Mouse (Mus musculus): Measurements from ENCODE around the gene Polr3e. TPM values are rescaled to one million over a fixed set of nuclear protein-coding genes. Genes with fewer than 3 reads are reported as not detected.
"Not testable (repeated sequence)": the region's sequence is repeated elsewhere in the genome, so short reads cannot be mapped to it uniquely, and the experiment has no call there.

Polr3e gene
- polyA plus RNA-seq, 1 experiment from 2014 or later: 22.4 TPM

- H3K9ac ChIP-seq: no peak overlapping the region
- H3K27ac ChIP-seq (replicated peaks): no peak overlapping the region
- H3K27me3 ChIP-seq (replicated peaks): no peaks in the 10 kb centered on the region
- no peaks in the 10 kb centered on the region for H3K9me3 ChIP-seq
- 76% methylated on average over 1 of the region's 1 CpGs for WGBS
- H3K4me3 ChIP-seq: no peak overlapping the region
- no peaks in the 10 kb centered on the region for H3K4me1 ChIP-seq
- peaks cover 87% of the 10 kb centered on the region for H3K36me3 ChIP-seq
- no peak for ATAC-seq (ENCODE audit: extremely low read depth, insufficient number of reproducible peaks, low FRiP score, low TSS enrichment)
- H3K4me2 ChIP-seq: no peak overlapping the region
Measured at GRCm38 (mm10) chr7:120942506-120942905, 25.0 kb downstream of the Polr3e start.

- Histone ChIP-seq H3K4me3 (no peak overlapping the region), H3K27ac (replicated peaks) (no peak overlapping the region), H3K9ac (no peak overlapping the region), H3K36me3 (peaks cover 87% of the 10 kb centered on the region), H3K4me1 (no peaks in the 10 kb centered on the region), H3K9me3 (no peaks in the 10 kb centered on the region), H3K4me2 (no peak overlapping the region), H3K27me3 (replicated peaks) (no peaks in the 10 kb centered on the region)
- ATAC-seq (ENCODE audit: extremely low read depth, insufficient number of reproducible peaks, low FRiP score, low TSS enrichment): no peak
- 67% methylated on average over 7 of the region's 8 CpGs for WGBS
Measured at GRCm38 (mm10) chr7:120943936-120944509, 26.5 kb downstream of the Polr3e start.

GRCm38 (mm10) chr7:120953591-120953990 is 36.0 kb downstream of the Polr3e start:
- ATAC-seq (ENCODE audit: extremely low read depth, insufficient number of reproducible peaks, low FRiP score, low TSS enrichment); H3K27me3 ChIP-seq (replicated peaks); H3K4me1 ChIP-seq; H3K27ac ChIP-seq (replicated peaks); H3K9ac ChIP-seq; H3K9me3 ChIP-seq; H3K4me3 ChIP-seq; H3K4me2 ChIP-seq: not testable (repeated sequence)
- peaks cover 52% of the 10 kb centered on the region for H3K36me3 ChIP-seq
- WGBS: 86% methylated on average over 7 of the region's 7 CpGs

GRCm38 (mm10) chr7:120960116-120960515 is 42.6 kb downstream of the Polr3e start:
- no peak overlapping the region for H3K9ac ChIP-seq
- H3K27me3 ChIP-seq (replicated peaks): no peaks in the 10 kb centered on the region
- H3K4me1 ChIP-seq: 0 out of 2 replicates have a peak, but pooled peaks cover 3% of the 10 kb centered on the region
- no peak overlapping the region for H3K4me2 ChIP-seq
- ATAC-seq (ENCODE audit: extremely low read depth, insufficient number of reproducible peaks, low FRiP score, low TSS enrichment): no peak
- 93% methylated on average over 2 of the region's 2 CpGs for WGBS
- no peaks in the 10 kb centered on the region for H3K9me3 ChIP-seq
- no peak overlapping the region for H3K27ac ChIP-seq (replicated peaks)
- H3K36me3 ChIP-seq: peaks cover 56% of the 10 kb centered on the region
- no peak overlapping the region for H3K4me3 ChIP-seq

GRCm38 (mm10) chr7:120960601-120961000 is 43.1 kb downstream of the Polr3e start:
- WGBS: 84% methylated on average over 6 of the region's 6 CpGs

GRCm38 (mm10) chr7:120961893-120962292 is 44.3 kb downstream of the Polr3e start:
- no peaks in the 10 kb centered on the region for H3K27me3 ChIP-seq (replicated peaks)
- WGBS: 63% methylated on average over 3 of the region's 3 CpGs
- ATAC-seq (ENCODE audit: extremely low read depth, insufficient number of reproducible peaks, low FRiP score, low TSS enrichment): no peak
- H3K4me3 ChIP-seq: no peak overlapping the region
- no peak overlapping the region for H3K4me2 ChIP-seq
- 0 out of 2 replicates have a peak, but pooled peaks cover 3% of the 10 kb centered on the region for H3K4me1 ChIP-seq
- no peak overlapping the region for H3K27ac ChIP-seq (replicated peaks)
- peaks cover 41% of the 10 kb centered on the region for H3K36me3 ChIP-seq
- no peak overlapping the region for H3K9ac ChIP-seq
- no peaks in the 10 kb centered on the region for H3K9me3 ChIP-seq

More at GRCm38 (mm10) chr7:120960601-120961000, 43.1 kb downstream of the Polr3e start:
- no peak overlapping the region for H3K4me2 ChIP-seq
- no peak overlapping the region for H3K4me3 ChIP-seq
- H3K27ac ChIP-seq (replicated peaks): no peak overlapping the region
- no peaks in the 10 kb centered on the region for H3K9me3 ChIP-seq
- no peak for ATAC-seq (ENCODE audit: extremely low read depth, insufficient number of reproducible peaks, low FRiP score, low TSS enrichment)
- no peaks in the 10 kb centered on the region for H3K27me3 ChIP-seq (replicated peaks)
- peaks cover 54% of the 10 kb centered on the region for H3K36me3 ChIP-seq
- H3K4me1 ChIP-seq: 0 out of 2 replicates have a peak, but pooled peaks cover 3% of the 10 kb centered on the region
- no peak overlapping the region for H3K9ac ChIP-seq

GRCm38 (mm10) chr7:120963126-120963525 is 45.6 kb downstream of the Polr3e start:
- no peaks in the 10 kb centered on the region for H3K9me3 ChIP-seq
- no peak overlapping the region for H3K27ac ChIP-seq (replicated peaks)
- peaks cover 40% of the 10 kb centered on the region for H3K36me3 ChIP-seq
- H3K4me2 ChIP-seq: no peak overlapping the region
- H3K27me3 ChIP-seq (replicated peaks): no peaks in the 10 kb centered on the region
- 79% methylated on average over 5 of the region's 5 CpGs for WGBS
- H3K4me1 ChIP-seq: 0 out of 2 replicates have a peak, but pooled peaks cover 3% of the 10 kb centered on the region
- H3K9ac ChIP-seq: no peak overlapping the region
- no peak overlapping the region for H3K4me3 ChIP-seq
- ATAC-seq (ENCODE audit: extremely low read depth, insufficient number of reproducible peaks, low FRiP score, low TSS enrichment): no peak

- Histone ChIP-seq H3K4me1 (peaks cover 32% of the 10 kb centered on the region), H3K9me3 (no peaks in the 10 kb centered on the region), H3K27ac (replicated peaks) (no peak overlapping the region), H3K36me3 (peaks cover 27% of the 10 kb centered on the region), H3K4me3 (no peak overlapping the region; the same call in 1 of the 2 replicates), H3K9ac (no peak overlapping the region), H3K27me3 (replicated peaks) (no peaks in the 10 kb centered on the region), H3K4me2 (peak overlapping the region; percentile 33)
- ATAC-seq (ENCODE audit: extremely low read depth, insufficient number of reproducible peaks, low FRiP score, low TSS enrichment): no peak
- WGBS: 61% methylated on average over 7 of the region's 7 CpGs
Measured at GRCm38 (mm10) chr7:120969221-120969620, 51.7 kb downstream of the Polr3e start.

- H3K27ac ChIP-seq (replicated peaks): no peak overlapping the region
- no peak for ATAC-seq (ENCODE audit: extremely low read depth, insufficient number of reproducible peaks, low FRiP score, low TSS enrichment)
- 0 out of 2 replicates have a peak overlapping the region, but pooled peaks have one; percentile 24 for H3K9ac ChIP-seq
- H3K27me3 ChIP-seq (replicated peaks): no peaks in the 10 kb centered on the region
- H3K4me3 ChIP-seq: no peak overlapping the region
- 66% methylated on average over 5 of the region's 5 CpGs for WGBS
- peaks cover 41% of the 10 kb centered on the region for H3K4me1 ChIP-seq
- peaks cover 27% of the 10 kb centered on the region for H3K36me3 ChIP-seq
- H3K9me3 ChIP-seq: no peaks in the 10 kb centered on the region
- H3K4me2 ChIP-seq: 0 out of 2 replicates have a peak overlapping the region, but pooled peaks have one; percentile 9
Measured at GRCm38 (mm10) chr7:120970112-120970511, 52.6 kb downstream of the Polr3e start.

GRCm38 (mm10) chr7:120972471-120972870 is 54.9 kb downstream of the Polr3e start:
- WGBS: 80% methylated on average over 2 of the region's 2 CpGs
- ATAC-seq (ENCODE audit: extremely low read depth, insufficient number of reproducible peaks, low FRiP score, low TSS enrichment); H3K9me3 ChIP-seq; H3K4me2 ChIP-seq; H3K4me3 ChIP-seq; H3K9ac ChIP-seq; H3K27me3 ChIP-seq (replicated peaks); H3K27ac ChIP-seq (replicated peaks): not testable (repeated sequence)
- peaks cover 23% of the 10 kb centered on the region for H3K36me3 ChIP-seq
- peaks cover 60% of the 10 kb centered on the region for H3K4me1 ChIP-seq

GRCm38 (mm10) chr7:120974001-120974400 is 56.5 kb downstream of the Polr3e start:
- H3K36me3 ChIP-seq: peaks cover 7% of the 10 kb centered on the region
- 59% methylated on average over 3 of the region's 3 CpGs for WGBS
- ATAC-seq (ENCODE audit: extremely low read depth, insufficient number of reproducible peaks, low FRiP score, low TSS enrichment): no peak
- H3K4me1 ChIP-seq: peaks cover 68% of the 10 kb centered on the region
- peak overlapping the region; percentile 36 for H3K4me2 ChIP-seq
- H3K27me3 ChIP-seq (replicated peaks): no peaks in the 10 kb centered on the region
- H3K4me3 ChIP-seq: no peak overlapping the region
- no peaks in the 10 kb centered on the region for H3K9me3 ChIP-seq
- peak overlapping the region; percentile 28; the same call in 1 of the 2 replicates for H3K27ac ChIP-seq (replicated peaks)
- H3K9ac ChIP-seq: no peak overlapping the region

GRCm38 (mm10) chr7:120977063-120977462 is 59.5 kb downstream of the Polr3e start:
- peak overlapping the region; percentile 66 for H3K27ac ChIP-seq (replicated peaks)
- peak overlapping the region; percentile 92; the same call in 1 of the 2 replicates for H3K4me3 ChIP-seq
- no peaks in the 10 kb centered on the region for H3K9me3 ChIP-seq
- H3K4me2 ChIP-seq: peak overlapping the region; percentile 76
- WGBS: 52% methylated on average over 7 of the region's 7 CpGs
- H3K9ac ChIP-seq: no peak overlapping the region
- no peaks in the 10 kb centered on the region for H3K27me3 ChIP-seq (replicated peaks)
- H3K36me3 ChIP-seq: no peaks in the 10 kb centered on the region
- H3K4me1 ChIP-seq: peaks cover 66% of the 10 kb centered on the region
- ATAC-seq (ENCODE audit: extremely low read depth, insufficient number of reproducible peaks, low FRiP score, low TSS enrichment): no peak
